Mouse (Mus musculus) granulocyte monocyte progenitor cell, adult 5-6 weeks (primary cell): Measurements from ENCODE around the gene Htr3b. TPM values are rescaled to one million over a fixed set of nuclear protein-coding genes. Genes with fewer than 3 reads are reported as not detected.

Source experiments
- ATAC-seq: replicated peaks from 2 replicates; pipeline ENCODE4 v1.8.0; 2016; ENCODE audit warnings: mild to moderate bottlenecking, moderate TSS enrichment, inconsistent platforms; ENCODE audit not compliant: poor library complexity, severe bottlenecking
- total RNA-seq, 2 experiments: library from RNA; stranded (forward) in 1 of 2; stranded (reverse) in 1 of 2; fragments of 200-712, 200-1000 nt in 1 of 2; fragments of >200 nt in 1 of 2; fragmentation: Nextera tagmentation in 1 of 2; gene quantifications; 2 replicates each; pipeline ENCODE4 v1.2.3; 2014 to 2017

Gene Htr3b
- total RNA-seq, 2 experiments from 2014 or later, result not detected

- no peak for ATAC-seq
Observed at GRCm38 (mm10) chr9:48929436-48929835, 35.4 kb downstream of the Htr3b start.

GRCm38 (mm10) chr9:48928781-48929180 lies 36.0 kb downstream of the Htr3b start:
- no peak for ATAC-seq

GRCm38 (mm10) chr9:48916011-48916788 lies 48.6 kb downstream of the Htr3b start:
- no peak for ATAC-seq

- ATAC-seq, result no peak
Observed at GRCm38 (mm10) chr9:48910885-48911537, 53.8 kb downstream of the Htr3b start, which contains the start of gene Htr3a. Gene Htr3a (minus strand): TSS chr9:48911099.

- ATAC-seq, result no peak
Observed at GRCm38 (mm10) chr9:48904421-48904820, 60.4 kb downstream of the Htr3b start.

- no peak for ATAC-seq
Observed at GRCm38 (mm10) chr9:48903766-48904165, 61.0 kb downstream of the Htr3b start.

- no peak for ATAC-seq
Observed at GRCm38 (mm10) chr9:48898551-48898950, 66.2 kb downstream of the Htr3b start.

- no peak for ATAC-seq
Observed at GRCm38 (mm10) chr9:48895819-48896536, 68.8 kb downstream of the Htr3b start.

- no peak for ATAC-seq
Observed at GRCm38 (mm10) chr9:48894755-48895154, 70.0 kb downstream of the Htr3b start.

- ATAC-seq, result peak; percentile 33; the same call in 1 of the 2 replicates
Observed at GRCm38 (mm10) chr9:48893986-48894385, 70.8 kb downstream of the Htr3b start.

- ATAC-seq, result no peak
Observed at GRCm38 (mm10) chr9:48889093-48889492, 75.7 kb downstream of the Htr3b start.

Other genes starting within 250 kb of the Htr3b start
- 6.3 and 10.0 TPM in 2 replicates for gene Zbtb16, start 128.8 kb downstream of the Htr3b start, total RNA-seq (2014; fragmentation: Nextera tagmentation)
- gene Zbtb16, start 128.8 kb downstream of the Htr3b start, total RNA-seq (2017), result 7.0 and 10.1 TPM in 2 replicates
- not detected in 2 replicates for gene Htr3a, start 53.9 kb downstream of the Htr3b start, total RNA-seq (2014; fragmentation: Nextera tagmentation)
- gene Htr3a, start 53.9 kb downstream of the Htr3b start, total RNA-seq (2017), result not detected in 2 replicates
- gene Usp28, start 20.4 kb upstream of the Htr3b start, total RNA-seq (2014; fragmentation: Nextera tagmentation), result 16.5 and 17.2 TPM in 2 replicates
- 10.0 and 17.4 TPM in 2 replicates for gene Usp28, start 20.4 kb upstream of the Htr3b start, total RNA-seq (2017)
- gene Zw10, start 90.6 kb upstream of the Htr3b start, total RNA-seq (2014; fragmentation: Nextera tagmentation), result 20.3 and 37.4 TPM in 2 replicates
- 19.8 and 34.0 TPM in 2 replicates for gene Zw10, start 90.6 kb upstream of the Htr3b start, total RNA-seq (2017)
- gene Tmprss5, start 116.3 kb upstream of the Htr3b start, total RNA-seq (2014; fragmentation: Nextera tagmentation), result not detected in 2 replicates
- gene Tmprss5, start 116.3 kb upstream of the Htr3b start, total RNA-seq (2017), result not detected in 2 replicates